Mouse (Mus musculus): ENCODE results near the gene Taar7d.
A peak's percentile ranks its signal among the peaks of the same experiment; 100 is the strongest.
"Not testable (repeated sequence)": the region's sequence is repeated elsewhere in the genome, so short reads cannot be mapped to it uniquely, and the experiment has no call there.

Taar7d gene

DNA sequence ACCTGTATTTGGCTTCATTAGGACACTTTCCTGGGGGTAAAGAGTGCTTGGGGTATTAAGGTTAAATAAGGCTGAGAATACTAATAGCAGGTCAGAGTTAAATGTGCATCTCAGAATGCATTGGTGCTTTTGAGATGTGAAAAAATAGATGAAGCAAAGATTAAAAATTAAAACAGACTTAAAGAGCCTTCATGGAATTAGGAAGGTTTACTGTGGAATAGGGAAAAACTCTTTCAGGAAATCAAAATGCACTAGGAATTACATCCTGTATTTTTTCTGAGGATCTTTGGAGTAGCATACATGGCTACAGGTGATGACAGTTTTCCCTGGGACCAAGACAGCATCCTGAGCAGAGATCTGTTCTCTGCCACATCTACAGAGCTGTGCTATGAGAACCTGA, at the start of gene Taar7d:
Gene Taar7d (plus strand): TSS at position 301 of the 400 bp plus-strand sequence.
- DNase-seq (ENCODE audit: low read depth): no peak

DNA sequence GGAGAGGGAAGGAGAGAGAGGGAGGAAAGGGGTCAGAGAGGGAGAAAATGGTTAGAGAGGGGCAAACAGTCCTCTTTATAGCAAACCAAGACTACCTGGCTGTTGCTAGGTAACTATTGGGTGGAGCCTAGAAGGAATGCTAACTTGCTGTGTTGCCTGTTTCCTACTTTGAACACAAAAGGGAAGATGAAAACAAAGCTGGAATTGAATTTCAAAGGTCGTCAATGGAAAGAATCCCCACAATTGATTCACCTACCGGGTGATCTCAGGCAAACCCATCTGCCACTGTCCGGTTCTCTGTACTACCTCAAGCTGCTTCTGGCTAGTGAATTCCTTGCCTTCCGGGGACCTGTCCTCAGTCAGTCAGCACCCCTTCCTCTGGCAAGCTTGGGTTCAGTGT, 49.1 kb upstream of the Taar7d start:
- no peak for DNase-seq (ENCODE audit: low read depth)

DNA sequence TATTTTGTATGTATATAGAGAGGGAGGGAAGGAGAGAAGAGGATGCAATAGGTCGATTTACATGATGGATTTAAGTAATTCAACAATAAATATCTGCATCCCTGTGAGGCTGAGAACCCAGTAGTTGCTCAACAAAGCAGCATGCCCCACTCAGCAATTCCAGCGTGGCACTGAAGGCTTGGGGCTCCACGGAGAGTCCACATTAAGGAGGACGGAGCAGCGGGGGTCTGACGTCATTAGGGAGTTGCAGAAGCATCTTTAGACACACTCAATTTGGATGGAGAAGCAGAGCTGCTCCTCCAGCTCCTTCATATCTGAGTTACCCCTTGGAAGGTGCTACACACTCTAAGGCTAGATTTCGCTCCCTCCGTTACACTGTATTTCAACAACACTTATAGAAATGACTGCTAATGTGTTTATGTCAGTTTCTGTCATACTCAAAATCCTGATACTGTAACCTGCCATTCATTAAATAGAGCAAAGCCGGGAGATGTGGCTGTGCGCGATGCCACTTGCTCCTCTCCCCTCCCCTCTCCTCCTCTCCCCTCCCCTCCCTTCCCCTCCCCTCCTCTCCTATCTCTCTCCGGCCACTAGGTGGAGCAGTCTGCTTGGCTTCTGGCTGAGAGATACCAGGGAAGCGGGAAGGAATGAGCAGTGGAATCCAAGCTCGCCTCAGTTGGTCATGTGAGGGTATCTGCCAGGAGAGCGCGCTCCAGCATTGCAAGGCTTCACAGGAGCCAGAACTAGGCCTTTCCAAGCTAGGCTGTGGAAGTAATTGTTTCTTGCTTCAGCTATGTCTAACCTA, 47.9 kb upstream of the Taar7d start:
- peak; percentile 72 for DNase-seq (ENCODE audit: low read depth)

DNA sequence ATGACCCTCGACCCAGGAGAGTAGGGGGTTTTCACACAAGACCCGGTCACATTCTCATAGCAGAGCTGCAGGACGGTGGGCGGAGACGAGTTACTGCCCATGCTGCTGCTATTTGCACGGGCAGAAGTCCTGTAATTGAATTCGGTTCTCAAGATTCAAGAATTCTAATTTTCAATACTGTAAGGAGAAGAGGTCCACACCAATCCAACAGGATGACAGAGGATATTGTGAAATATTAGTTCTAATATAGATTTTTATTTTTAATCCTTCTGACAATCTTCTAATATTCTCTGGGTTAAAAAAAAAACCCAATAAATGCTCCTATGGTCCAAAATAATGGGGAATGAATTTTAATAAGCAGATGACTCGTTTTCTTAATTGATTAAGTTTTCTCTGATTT, 41.5 kb upstream of the Taar7d start, which contains the start of gene Taar6:
Gene Taar6 (minus strand): TSS at position 101 of the 400 bp plus-strand sequence.
- DNase-seq (ENCODE audit: low read depth): no peak

DNA sequence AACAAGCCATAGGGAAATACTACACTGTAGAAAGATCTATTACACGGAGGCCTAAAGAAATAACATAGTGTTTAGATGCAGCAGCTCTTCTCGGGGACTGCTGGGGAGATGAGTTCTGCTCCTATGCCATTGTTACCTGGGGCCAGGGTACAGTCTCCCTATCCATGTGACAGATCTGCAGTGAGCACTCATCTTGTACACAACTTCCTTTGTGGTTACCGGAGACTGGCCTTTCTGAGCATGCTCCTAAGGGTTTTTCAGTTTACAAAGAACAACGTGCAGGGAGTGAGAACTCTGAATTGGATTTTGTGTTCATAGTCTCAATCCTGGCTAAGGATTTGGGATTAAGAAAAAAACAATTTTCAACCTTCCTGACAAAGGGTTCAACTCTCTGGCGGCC, 40.6 kb upstream of the Taar7d start:
- peak; percentile 20 for DNase-seq (ENCODE audit: low read depth)

DNA sequence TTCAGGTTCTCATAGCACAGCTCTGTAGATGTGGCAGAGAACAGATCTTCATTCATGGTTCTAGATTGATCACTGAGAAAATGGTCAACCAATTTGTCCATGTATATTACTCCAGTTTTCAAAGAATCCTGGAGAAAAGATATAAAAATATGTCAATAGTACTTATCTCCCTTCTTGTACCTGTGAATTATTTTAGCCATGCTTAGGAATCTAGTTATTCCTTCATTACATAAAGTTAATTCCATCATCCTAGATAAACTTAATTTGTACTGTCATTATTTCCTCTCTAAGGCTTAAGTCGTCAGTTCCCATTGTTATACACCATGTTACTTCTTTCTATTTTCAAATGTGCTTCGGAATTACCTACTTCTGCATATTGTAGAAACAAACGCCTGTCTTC, 33.6 kb upstream of the Taar7d start, which contains the start of gene Taar7a:
Gene Taar7a (minus strand): TSS at position 101 of the 400 bp plus-strand sequence.
- no peak for DNase-seq (ENCODE audit: low read depth)

DNA sequence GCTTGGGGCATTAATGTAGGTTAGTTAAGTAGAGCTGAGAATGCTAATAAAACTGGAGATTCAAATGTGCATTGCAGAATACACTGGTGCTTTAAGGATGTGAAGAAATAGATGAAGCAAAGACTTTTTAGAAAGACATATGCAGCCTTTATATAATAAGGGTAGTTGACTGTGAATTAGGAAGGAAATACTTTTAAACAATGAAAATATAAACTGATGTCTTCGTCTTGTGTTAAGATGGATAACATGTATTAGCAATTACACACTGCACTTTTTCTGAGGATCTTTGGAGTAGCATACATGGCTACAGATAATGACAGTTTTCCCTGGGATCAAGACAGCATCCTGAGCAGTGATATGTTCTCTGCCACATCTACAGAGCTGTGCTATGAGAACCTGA, 27.4 kb upstream of the Taar7d start, which contains the start of gene Taar7b:
Gene Taar7b (plus strand): TSS at position 301 of the 400 bp plus-strand sequence.
- DNase-seq (ENCODE audit: low read depth): no peak

DNA sequence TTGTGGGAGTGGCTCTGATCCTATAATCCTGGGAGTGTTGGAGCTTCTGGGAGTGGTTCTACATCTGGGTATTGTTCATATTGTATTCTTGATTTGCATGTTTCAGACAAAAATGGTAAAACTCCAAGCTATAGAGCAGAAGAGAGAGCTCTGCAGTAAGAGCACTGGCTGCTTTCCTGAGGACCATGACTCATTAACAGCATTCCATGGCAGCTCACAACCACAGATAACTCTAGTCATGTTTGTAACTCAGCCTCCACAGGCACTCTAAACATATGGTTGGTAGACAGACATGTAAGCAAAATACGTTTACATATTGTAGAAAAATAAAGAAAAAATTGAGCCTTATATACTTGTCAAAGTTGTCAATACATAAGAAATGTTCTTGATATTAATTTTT, 20.6 kb upstream of the Taar7d start:
- DNase-seq (ENCODE audit: low read depth): no peak

DNA sequence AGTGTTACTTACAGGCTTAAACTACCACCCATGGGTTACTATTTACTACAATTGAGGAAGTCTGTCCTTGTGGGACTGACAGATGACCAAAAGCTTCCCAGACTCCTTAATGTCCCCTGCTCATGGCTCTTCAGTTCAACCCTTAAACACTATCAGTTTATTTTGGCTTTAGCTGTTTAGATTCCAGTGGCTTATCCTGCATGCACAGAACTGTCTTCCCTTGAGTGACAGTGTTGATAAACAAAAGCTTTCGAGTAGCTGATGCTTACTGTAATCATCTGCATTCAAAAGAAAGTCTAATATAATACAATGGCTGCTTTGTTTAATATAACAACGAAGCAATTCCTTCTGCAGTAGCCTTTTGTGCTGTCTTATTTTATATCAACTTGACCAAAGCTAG, 20.0 kb upstream of the Taar7d start:
- no peak for DNase-seq (ENCODE audit: low read depth)

DNA sequence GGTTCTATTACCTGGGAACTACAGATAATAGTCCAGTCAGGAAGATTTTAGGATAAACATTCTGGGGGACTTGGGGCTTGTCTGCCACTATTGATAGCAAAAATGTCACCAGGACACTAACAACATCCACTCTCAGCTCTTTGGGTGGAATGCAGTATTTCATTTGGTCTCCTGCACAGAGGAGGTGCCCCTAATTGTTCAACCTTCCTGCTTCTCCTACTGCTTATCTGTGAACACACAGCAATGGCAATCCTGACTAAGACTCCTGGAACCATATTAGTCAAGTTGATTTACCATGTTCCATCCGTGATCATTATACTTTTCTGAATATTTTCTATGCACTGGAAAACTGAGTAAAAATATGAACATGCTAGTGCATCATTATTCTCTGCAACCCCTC, 18.9 kb upstream of the Taar7d start:
- no peak for DNase-seq (ENCODE audit: low read depth)

DNA sequence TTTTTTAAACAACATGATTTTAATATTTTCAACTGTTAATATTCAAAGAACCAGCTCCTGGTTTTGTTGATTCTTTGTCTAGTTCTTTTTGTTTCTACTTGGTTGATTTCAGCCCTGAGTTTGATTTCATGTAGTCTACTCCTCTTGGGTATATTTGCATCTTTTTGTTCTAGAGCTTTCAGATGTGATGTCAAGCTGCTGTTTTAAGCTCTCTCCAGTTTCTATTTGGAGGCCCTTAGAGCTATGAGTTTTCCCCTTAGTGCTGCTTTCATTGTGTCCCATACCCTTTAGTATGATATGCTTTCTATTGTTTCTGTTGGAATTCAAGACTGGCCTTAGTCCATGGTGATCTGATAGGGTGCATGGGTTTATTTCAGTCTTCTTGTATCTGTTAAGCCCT, 4.3 kb downstream of the Taar7d start:
- no peak for DNase-seq (ENCODE audit: low read depth)

DNA sequence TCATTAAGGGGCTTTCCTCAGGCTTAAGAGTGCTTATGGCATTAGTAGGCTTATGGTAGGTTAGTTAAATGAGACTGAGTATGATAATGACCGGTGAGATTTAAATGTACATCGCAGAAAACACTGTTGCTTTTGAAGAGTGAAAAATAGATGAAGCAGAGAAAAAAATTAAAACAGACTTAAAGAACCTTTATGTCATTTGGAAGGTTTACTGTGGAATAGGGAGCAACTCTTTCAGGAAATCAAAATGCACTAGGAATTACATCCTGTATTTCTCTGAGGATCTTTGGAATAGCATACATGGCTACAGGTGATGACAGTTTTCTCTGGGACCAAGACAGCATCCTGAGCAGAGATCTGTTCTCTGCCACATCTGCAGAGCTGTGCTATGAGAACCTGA, 10.3 kb downstream of the Taar7d start, which contains the start of gene Taar7e:
Gene Taar7e (plus strand): TSS at position 301 of the 400 bp plus-strand sequence.
- DNase-seq (ENCODE audit: low read depth): no peak

DNA sequence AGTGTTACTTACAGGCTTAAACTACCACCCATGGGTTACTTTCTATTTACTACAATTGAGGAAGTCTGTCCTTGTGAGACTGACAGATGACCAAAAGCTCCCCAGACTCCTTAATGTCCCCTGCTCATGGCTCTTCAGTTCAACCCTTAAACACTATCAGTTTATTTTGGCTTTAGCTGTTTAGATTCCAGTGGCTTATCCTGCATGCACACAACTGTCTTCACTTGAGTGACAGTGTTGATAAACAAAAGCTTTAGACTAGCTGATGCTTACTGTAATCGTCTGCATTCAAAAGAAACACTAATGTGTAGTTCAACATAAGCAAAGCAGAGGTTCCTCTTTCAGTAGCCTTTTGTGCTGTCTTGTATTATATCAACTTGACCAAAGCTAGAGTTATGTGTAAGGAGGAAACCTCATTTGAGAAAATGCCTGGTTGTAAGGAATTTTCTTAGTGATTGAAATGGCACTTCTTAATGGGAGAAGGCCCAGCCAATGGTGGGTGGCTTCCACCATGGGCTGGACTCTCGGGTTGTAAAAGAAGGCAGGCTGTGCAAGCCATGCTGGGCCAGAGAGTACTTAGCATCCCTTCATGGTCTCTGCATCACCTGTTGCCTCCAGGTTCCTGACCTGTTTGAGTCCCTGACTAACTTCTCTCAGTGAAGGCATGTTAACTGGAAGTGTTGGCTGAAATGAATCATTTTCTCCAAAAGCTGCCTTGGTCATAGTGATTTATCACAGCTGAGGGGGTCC, 13.3 kb downstream of the Taar7d start:
- DNase-seq (ENCODE audit: low read depth): no peak

DNA sequence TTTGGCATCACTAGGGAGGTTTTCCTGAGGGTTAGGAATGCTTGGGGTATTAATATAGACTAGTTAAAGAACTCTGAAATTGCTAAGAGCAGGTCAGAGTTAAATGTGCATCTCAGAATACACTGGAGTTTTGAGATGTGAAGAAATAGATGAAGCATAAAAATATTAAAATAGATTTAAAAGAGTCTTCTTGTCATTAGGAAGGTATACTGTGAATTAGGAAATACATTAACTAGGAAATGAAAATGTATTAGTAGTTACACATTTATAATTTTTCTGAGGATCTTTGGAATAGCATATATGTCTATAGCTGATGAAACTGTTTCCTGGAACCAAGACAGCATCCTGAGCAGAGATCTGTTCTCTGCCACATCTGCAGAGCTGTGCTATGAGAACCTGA, 22.2 kb downstream of the Taar7d start, which contains the start of gene Taar7f:
Gene Taar7f (plus strand): TSS at position 301 of the 400 bp plus-strand sequence.
- no peak for DNase-seq (ENCODE audit: low read depth)

DNA sequence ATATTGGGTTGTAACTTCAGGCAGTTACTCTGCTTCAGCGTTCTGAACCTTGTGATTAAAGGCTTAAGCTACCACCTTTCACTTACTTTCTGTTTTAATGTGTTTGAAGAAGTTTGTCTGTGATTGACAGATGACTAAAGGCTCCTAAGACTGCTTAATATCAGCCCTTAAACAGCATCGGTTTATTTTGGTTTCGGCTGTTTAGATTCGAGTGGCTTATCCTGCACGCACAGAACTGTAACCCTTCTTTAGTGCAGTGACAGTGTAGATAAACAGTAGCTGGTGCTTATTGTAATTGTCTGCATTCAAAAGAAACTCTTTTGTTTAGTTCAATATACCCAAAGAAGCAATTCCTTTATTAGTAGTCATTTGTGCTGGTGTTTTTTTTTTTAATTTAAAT, 25.0 kb downstream of the Taar7d start:
- DNase-seq (ENCODE audit: low read depth): no peak

DNA sequence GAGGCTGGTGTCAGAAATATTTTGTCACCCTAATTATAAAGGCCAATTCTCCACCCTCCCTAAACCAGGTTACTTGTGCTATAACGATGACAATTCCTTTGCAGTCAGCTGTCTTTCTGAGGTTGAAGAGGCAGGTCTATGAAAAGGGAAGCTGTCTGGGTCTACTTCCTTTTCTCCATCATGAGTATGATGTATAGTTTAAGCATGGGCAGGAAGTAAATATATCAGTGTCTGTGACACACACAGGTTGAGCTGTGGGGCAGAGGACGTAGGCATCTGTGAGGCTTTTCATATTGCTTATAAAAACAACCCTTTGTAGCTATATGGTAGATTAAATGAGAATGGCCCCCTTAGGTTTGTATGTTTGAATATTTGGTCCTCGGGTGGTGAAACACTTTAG, 32.0 kb downstream of the Taar7d start:
- no peak for DNase-seq (ENCODE audit: low read depth)

DNA sequence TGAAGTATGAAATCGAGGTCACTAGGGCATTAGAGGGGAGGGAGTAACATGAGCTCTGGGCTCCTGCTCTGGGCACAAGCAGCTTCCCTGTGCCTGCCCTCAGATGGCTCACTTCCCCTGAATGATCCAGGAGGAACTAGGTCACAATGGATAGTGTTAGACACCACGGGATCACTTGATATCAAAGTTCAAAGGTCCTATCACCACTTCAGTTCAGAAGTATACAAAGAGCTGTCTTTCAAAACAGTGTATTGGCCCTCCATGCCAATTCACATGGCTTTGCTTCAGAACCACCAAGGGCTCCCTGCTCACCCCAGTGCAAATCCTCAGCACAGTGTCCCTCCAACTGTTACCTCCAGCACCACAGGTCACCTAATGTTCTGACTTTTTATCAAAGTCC, 47.7 kb downstream of the Taar7d start:
- not testable (repeated sequence) for DNase-seq (ENCODE audit: low read depth)

DNA sequence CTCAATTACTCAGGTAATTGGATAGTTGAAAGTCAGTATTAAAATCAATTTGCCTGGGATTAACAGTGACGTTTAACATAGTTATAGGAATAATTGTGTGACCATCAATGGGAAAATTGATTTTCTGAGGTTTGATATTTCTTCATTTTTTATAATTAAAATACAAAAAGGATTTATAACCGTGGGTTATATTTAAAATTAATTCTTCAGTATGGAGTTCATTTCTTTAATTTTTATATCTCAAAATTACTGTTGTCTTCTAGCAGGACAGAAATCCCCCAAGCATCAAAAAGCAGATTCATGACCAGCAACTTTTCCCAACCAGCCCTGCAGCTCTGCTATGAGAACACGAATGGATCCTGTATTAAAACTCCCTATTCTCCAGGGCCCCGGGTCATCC, 49.2 kb downstream of the Taar7d start, which contains the start of gene Taar8a:
Gene Taar8a (plus strand): TSS at position 301 of the 400 bp plus-strand sequence.
- DNase-seq (ENCODE audit: low read depth): not testable (repeated sequence)
